Mouse (Mus musculus): ENCODE data around the gene 1700028K03Rik. TPM values are rescaled to one million over a fixed set of nuclear protein-coding genes. Genes with fewer than 3 reads are reported as not detected.
A peak's percentile ranks its signal among the peaks of the same experiment; 100 is the strongest.

Gene 1700028K03Rik
- polyA plus RNA-seq, 1 experiment from 2014 or later: 0.09 TPM

DNA sequence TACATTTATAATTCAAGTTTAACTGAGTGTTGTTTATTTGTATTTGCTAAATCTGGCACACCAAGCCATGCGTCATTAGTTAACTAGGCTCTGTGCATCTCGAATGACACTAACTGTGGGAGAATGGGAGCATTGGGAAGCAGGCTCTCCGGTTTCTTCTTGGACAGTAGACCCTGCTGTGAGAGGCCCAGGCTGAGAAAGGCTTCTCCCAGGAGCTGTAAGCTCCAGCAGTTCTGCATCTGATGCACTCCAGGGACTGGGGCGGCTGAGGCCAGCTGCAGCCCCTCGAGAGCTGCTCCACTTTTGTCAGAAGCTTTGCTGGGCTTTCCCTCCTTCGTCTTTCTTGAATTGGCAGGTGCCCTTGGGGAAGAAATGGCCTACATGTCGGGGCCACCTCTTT lies 7.2 kb downstream of the 1700028K03Rik start:
- DNase-seq (ENCODE audit: low spot score): no peak

DNA sequence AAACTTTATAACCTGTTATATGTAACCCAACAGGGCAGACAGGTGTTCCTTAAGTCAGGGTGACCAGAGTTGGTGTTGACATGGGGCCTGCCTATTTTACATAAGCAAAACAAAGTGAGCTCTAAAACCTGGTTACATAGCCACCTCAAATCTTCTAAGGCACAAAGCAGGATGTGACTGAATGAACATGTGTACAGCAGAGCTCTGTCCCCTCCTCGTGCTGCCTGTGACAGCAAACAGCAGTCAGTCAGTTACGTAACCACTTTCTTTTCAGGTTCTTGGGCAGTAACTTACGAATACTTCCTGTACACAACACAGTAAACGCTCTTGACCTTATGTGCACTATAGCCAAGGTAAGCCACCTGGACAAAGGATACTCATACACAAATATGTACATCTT lies 11.4 kb downstream of the 1700028K03Rik start:
- peak; percentile 45 for DNase-seq (ENCODE audit: low spot score)

DNA sequence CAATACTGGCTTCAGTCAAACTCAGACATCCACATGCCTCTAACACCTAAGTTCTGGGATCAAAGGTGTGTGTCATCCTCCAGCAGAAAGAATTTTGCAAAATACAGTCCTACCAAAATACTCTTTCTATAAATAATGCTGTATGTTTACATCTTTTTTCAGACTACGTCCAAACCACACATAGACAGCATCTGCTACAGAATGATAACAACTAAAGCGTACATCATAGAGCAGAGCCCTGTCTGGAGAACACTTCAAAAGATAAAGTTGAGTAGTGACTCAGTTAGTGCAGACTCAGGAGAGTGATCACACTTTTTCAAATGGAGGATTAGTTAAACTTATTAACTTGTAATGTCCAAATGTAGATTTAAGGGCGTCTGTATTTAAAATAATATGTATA lies 13.4 kb downstream of the 1700028K03Rik start:
- DNase-seq (ENCODE audit: low spot score): no peak

DNA sequence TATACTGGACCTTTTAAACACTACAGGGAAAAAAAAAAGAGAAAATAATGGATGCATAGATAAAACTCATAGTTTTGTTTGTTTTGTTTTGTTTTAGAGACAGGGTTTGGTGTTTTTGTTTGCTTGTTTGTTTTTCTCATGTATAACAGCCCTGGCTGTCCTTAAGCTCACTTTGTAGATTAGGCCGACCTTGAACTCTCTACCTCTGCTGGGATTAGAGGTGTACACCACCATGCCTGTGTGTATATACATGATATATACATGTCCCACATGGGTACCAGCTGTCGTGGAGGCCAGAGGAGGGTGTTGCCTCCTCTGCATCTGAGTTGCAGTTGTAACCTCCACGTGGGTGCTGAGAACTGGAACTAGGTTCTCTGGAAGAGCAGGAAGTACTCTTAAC lies 13.9 kb downstream of the 1700028K03Rik start:
- no peak for DNase-seq (ENCODE audit: low spot score)

DNA sequence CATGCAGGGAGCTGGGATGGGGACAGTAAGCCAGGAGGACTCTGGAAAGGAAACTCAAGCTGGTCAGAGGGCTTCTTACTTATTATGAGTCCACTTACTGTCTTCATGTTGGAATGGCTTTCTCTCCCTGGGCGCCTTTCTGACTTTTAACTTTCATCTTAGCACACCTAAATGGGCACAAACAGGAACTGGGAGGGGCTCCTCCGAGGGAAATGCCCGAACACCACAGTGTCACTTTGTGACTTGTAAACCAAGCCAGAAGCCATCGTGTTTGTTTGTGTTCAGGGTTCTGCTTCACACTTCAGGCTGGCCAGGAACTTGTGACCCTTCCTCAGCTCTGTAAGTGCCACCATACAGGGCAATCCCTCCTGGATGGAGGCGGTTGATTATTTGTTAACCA lies 19.8 kb downstream of the 1700028K03Rik start:
- DNase-seq (ENCODE audit: low spot score): no peak

DNA sequence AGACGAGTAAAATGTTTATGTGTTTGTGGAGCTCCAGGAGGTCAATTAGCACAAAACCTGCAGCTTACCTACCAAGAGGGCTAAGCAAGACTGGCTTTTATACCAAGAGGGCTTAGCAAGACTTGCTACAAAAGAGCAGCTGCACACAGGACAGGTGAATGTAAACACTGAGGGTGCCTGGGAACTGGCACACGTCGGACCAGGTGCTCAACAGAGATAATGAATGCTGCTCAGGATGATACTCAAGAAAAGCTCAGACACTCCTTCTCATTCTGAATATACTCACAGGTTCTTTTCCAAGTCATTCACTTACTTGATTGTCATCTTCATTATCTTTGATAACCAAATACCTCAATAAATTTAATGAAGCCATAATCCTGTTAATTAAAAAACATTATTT lies 22.5 kb downstream of the 1700028K03Rik start:
- no peak for DNase-seq (ENCODE audit: low spot score)

DNA sequence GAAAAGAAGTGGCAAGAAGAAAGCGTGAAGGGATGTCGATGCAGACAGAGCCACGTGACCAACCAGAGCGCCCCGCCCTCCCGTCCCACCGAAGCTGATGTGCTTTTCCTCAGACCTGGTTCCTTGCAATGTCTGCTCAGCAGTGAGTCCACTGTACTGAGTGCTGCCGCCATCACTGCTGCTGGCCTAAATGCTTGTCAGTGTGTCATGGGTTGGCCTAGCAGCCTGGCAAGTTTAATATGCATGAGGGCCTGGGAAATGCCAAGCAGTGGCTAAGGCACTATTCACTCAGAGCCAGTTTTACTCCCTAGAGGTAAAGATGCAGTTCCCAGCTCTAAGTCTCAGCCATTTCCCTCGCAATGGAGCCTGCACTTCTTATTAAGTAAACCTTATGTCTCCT lies 34.6 kb downstream of the 1700028K03Rik start:
- no peak for DNase-seq (ENCODE audit: low spot score)

DNA sequence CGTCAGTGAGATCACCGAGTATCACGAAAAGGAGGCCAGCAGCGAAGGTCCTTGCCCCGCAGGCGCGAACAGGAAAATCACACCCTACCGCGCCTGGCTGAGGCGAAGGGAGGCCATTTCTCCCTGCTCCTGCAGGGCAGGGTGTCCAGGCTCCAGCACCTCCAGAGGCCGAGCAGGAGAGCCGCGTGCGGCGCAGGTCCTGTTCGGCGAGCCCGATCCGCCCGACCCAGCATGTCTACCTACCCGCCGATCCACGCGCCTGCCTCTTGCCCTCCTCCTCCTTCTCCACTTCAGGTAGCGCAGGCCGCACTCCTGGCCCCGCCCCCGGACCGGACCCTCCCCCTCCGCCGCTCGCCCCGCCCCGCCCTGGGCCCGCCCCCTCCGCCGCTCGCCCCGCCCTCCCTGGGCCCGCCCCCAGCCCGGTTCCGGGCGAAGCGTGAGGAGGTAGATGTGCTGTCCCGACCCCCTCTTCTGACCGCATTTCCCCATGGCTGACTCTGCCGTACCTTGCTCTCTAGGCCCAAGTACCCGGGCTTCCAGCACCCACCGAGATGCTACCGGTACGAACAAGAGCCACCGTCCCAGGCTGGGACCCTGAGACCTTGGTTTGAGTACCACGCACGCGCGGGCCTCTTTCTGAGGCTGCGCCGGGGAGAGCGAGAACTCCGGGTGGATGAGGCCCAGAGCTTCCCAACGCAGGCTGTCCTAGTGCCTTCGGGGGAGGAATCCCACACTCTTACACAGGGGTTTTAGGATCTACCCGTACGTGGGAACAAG lies 63.0 kb downstream of the 1700028K03Rik start, which contains the start of the genes Rpap2 and Glmn:
Rpap2 (plus strand) TSS at position 73 of the 777 bp plus-strand sequence.
Glmn (minus strand) TSS at position 588 of the 777 bp plus-strand sequence.
- DNase-seq (ENCODE audit: low spot score): peak; percentile 85

DNA sequence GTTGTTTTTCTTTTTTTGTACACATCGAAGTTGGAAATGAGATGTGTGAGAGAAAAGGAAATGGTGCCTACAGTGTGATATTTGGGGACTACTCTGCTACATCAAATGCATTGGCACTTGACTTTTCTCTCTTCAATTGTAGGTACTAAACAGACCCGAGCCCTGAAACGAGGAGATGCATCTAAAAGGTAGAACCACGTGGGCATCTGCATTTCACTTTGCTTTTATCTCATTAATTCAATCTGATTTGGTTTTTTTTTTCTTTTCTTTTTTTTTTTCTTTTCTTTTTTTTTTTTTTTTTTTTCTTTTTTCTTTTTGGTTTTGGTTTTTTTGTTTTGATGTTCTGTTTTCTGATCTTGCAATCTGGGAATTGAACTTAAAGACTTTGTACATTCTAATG lies 63.9 kb downstream of the 1700028K03Rik start:
- DNase-seq (ENCODE audit: low spot score): peak; percentile 21

Other genes starting within 250 kb of the 1700028K03Rik start
- gene Tgfbr3, start 245.1 kb upstream of the 1700028K03Rik start, polyA plus RNA-seq (2015; fragmentation: Nextera tagmentation; extraction: Ambion mirVana): 10.1 and 11.5 TPM in 2 replicates
- 2.7 and 3.5 TPM in 2 replicates for gene Brdt, start 203.6 kb upstream of the 1700028K03Rik start, polyA plus RNA-seq (2015; fragmentation: Nextera tagmentation; extraction: Ambion mirVana)
- gene Ephx4, start 132.0 kb upstream of the 1700028K03Rik start, polyA plus RNA-seq (2015; fragmentation: Nextera tagmentation; extraction: Ambion mirVana): 1.6 and 2.3 TPM in 2 replicates
- gene Lpcat2b, start 103.2 kb upstream of the 1700028K03Rik start, polyA plus RNA-seq (2015; fragmentation: Nextera tagmentation; extraction: Ambion mirVana): not detected in 2 replicates
- gene Btbd8, start 96.7 kb upstream of the 1700028K03Rik start, polyA plus RNA-seq (2015; fragmentation: Nextera tagmentation; extraction: Ambion mirVana): 10.0 and 10.8 TPM in 2 replicates
- 0.09 and 0.27 TPM in 2 replicates for gene Gm42669, start 27.1 kb upstream of the 1700028K03Rik start, polyA plus RNA-seq (2015; fragmentation: Nextera tagmentation; extraction: Ambion mirVana)
- 20.2 and 22.7 TPM in 2 replicates for gene Rpap2, start 62.7 kb downstream of the 1700028K03Rik start, polyA plus RNA-seq (2015; fragmentation: Nextera tagmentation; extraction: Ambion mirVana)
- 23.6 and 28.4 TPM in 2 replicates for gene Glmn, start 63.2 kb downstream of the 1700028K03Rik start, polyA plus RNA-seq (2015; fragmentation: Nextera tagmentation; extraction: Ambion mirVana)
- gene Gfi1, start 191.3 kb downstream of the 1700028K03Rik start, polyA plus RNA-seq (2015; fragmentation: Nextera tagmentation; extraction: Ambion mirVana): 39.4 and 42.8 TPM in 2 replicates